Mouse (Mus musculus) natural killer cell, adult 2 months (primary cell): ENCODE results near the gene Dmp1.

Experiments used
- DNase-seq, 2 experiments: peaks; one replicate each; pipeline ENCODE4 v3.0.0; 2022; ENCODE audit warnings: low spot score in 2 of 2

The Dmp1 gene

DNA sequence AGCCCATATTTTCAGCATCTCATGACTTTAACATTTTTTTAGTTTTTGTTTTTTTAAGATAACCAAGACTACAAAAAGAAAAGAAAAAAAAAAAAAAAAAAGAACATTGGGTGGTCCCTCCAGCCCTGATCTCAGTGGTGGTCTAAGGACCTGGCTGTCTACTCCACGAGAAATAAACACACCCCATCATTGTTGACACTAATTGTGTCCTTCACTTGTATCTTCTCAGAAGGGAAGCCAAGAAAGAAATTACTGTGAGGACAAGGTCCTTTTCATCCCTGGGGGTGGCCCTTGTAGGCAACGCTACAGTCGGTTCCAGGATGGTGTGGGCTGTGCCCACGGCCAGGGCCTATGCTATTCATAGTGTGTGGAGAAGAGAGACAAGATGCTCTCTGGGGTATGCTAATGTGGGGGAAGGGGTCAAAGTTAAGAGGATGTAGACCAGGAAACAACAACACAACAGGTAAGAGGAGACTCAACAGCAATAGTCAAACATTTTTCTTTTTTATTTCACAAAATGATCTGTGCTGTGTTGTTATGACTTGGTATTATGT lies 59.6 kb downstream of the Dmp1 start:
- no peak for DNase-seq

DNA sequence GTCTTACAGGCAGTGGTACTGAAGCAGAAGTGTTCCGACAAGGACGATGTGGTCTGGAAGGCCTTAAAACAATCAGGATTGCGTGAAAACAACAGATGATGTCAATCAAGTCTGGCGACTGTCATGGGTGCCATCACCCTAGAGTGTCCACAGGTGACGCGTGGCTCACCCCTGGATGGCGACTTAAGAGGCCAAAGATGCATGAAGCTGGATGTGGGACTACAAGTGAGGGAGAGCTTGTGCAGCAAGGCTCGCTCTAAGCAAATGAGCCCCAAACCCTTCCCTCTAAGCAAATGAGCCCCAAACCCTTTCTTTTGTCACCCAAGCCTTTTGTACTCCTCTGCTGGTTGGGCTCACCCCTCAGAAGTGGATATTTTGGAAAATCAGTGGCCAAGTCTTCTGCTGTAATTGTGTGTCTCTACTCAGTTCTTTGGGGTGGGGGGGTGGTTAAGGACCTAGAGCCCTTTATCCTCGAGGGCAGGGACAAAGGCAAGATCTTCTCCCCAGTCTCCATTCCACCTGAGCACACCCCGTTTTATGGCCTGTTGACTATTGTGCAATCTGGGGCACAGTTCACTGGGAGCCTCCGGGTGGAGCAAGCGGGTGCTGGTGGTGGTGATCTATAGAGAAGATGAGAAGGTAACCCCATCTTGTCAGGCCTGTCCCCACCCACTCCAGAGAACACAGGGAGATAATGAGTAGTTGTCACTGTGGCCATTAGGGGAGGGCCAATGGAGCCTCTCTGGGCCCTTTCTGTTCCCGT lies 60.8 kb downstream of the Dmp1 start:
- no peak for DNase-seq
